ENCODE assay signal across 35 mouse cellular contexts in genomic region chr16:97194179-97194578, GRCm38 (mm10). TPM values are rescaled to one million over a fixed set of nuclear protein-coding genes. Genes with fewer than 3 reads are reported as not detected.
"Had no signal": no experiment of that assay in that cellular context is flagged by ENCODE, and none has a peak within 500 bp of the region (broad histone marks: within the 10 kb centered on the region; RNA-seq: fewer than 3 reads in every experiment).

No protein-coding gene starts in this region.

- H3K4me2 ChIP-seq: limb, embryonic 12.5 days; limb, embryonic 13.5 days; limb, embryonic 15.5 days; liver, embryonic 12.5 days; liver, embryonic 13.5 days; liver, embryonic 15.5 days; lung, embryonic 14.5 days; lung, embryonic 15.5 days; midbrain, embryonic 11.5 days; midbrain, embryonic 12.5 days; midbrain, embryonic 13.5 days; midbrain, embryonic 15.5 days; neural tube, embryonic 12.5 days; neural tube, embryonic 13.5 days had no signal

- H3K9me3 ChIP-seq: limb, embryonic 10.5 days; limb, embryonic 12.5 days; limb, embryonic 13.5 days; limb, embryonic 15.5 days; liver, embryonic 12.5 days; liver, embryonic 13.5 days; liver, embryonic 15.5 days; lung, embryonic 15.5 days; megakaryocyte, embryonic 14.5 days; midbrain, embryonic 10.5 days; midbrain, embryonic 12.5 days; midbrain, embryonic 13.5 days; midbrain, embryonic 15.5 days; neural tube, embryonic 12.5 days; neural tube, embryonic 13.5 days had no signal

- DNase-seq: left cerebral cortex, postnatal 4 days; liver; liver, embryonic 13.5 days; liver, postnatal 0 days; lung, adult 18-20 months; lung, adult 2 months; lung, embryonic 14.5 days; lung, postnatal 10 days; lung, postnatal 14 days; lung, postnatal 36 days; lung, postnatal 4 days; midbrain, embryonic 14.5 days had no signal

- H3K4me3 ChIP-seq: limb, embryonic 10.5 days; limb, embryonic 12.5 days; limb, embryonic 13.5 days; limb, embryonic 15.5 days; liver, embryonic 12.5 days; liver, embryonic 13.5 days; liver, embryonic 15.5 days; lung, embryonic 15.5 days; megakaryocyte, embryonic 14.5 days; midbrain, embryonic 10.5 days; midbrain, embryonic 12.5 days; midbrain, embryonic 13.5 days; midbrain, embryonic 15.5 days; myocyte; neural tube, embryonic 12.5 days; neural tube, embryonic 13.5 days had no signal

- H3K27me3 ChIP-seq: limb, embryonic 12.5 days; limb, embryonic 13.5 days; limb, embryonic 15.5 days; liver, embryonic 12.5 days; liver, embryonic 13.5 days; liver, embryonic 15.5 days; lung, embryonic 15.5 days; midbrain, embryonic 12.5 days; midbrain, embryonic 13.5 days; midbrain, embryonic 15.5 days; neural tube, embryonic 12.5 days; neural tube, embryonic 13.5 days had no signal

- ATAC-seq: liver, embryonic 12.5 days; liver, postnatal 0 days; lung, postnatal 0 days; midbrain, embryonic 13.5 days; midbrain, embryonic 15.5 days; midbrain, embryonic 16.5 days had no signal

- H3K9ac ChIP-seq: limb, embryonic 12.5 days; limb, embryonic 13.5 days; limb, embryonic 15.5 days; liver, embryonic 12.5 days; liver, embryonic 13.5 days; liver, embryonic 14.5 days; liver, embryonic 15.5 days; liver, postnatal 0 days; lung, embryonic 14.5 days; lung, embryonic 15.5 days; midbrain, embryonic 12.5 days; midbrain, embryonic 13.5 days; midbrain, embryonic 15.5 days; neural tube, embryonic 12.5 days; neural tube, embryonic 13.5 days had no signal

- H3K36me3 ChIP-seq: limb, embryonic 10.5 days; limb, embryonic 12.5 days; limb, embryonic 13.5 days; limb, embryonic 15.5 days; liver, embryonic 12.5 days; liver, embryonic 13.5 days; liver, embryonic 15.5 days; lung, embryonic 15.5 days; midbrain, embryonic 10.5 days; midbrain, embryonic 12.5 days; midbrain, embryonic 13.5 days; midbrain, embryonic 15.5 days; neural tube, embryonic 12.5 days; neural tube, embryonic 13.5 days had no signal

- H3K4me1 ChIP-seq: limb, embryonic 10.5 days; limb, embryonic 12.5 days; limb, embryonic 13.5 days; limb, embryonic 15.5 days; liver, embryonic 12.5 days; liver, embryonic 13.5 days; liver, embryonic 15.5 days; lung, embryonic 15.5 days; megakaryocyte, embryonic 14.5 days; midbrain, embryonic 10.5 days; neural tube, embryonic 12.5 days; neural tube, embryonic 13.5 days had no signal

- H3K27ac ChIP-seq: limb, embryonic 10.5 days; limb, embryonic 12.5 days; limb, embryonic 13.5 days; limb, embryonic 15.5 days; liver, embryonic 12.5 days; liver, embryonic 13.5 days; liver, embryonic 14.5 days; liver, embryonic 15.5 days; lung, embryonic 15.5 days; macrophage; midbrain, embryonic 10.5 days; midbrain, embryonic 12.5 days; midbrain, embryonic 13.5 days; midbrain, embryonic 15.5 days; neural tube, embryonic 12.5 days; neural tube, embryonic 13.5 days had no signal

RNA-seq across cellular contexts. Expression of gene Dscam, which starts 23.6 kb away (rescaled TPM):
- total RNA-seq: liver, adult 2 months had no signal
- polyA plus RNA-seq: limb, embryonic 10.5 days; limb, embryonic 12.5 days; liver, adult 2 months; liver, embryonic 12.5 days; liver, embryonic 14.5 days; liver, embryonic 15.5 days; liver, embryonic 16.5 days; liver, postnatal 0 days; lung, embryonic 14.5 days; lung, embryonic 15.5 days; lung, embryonic 16.5 days; lung, postnatal 0 days had no signal
